Mouse (Mus musculus): ENCODE results near the gene Calml4.
"Not testable (repeated sequence)": the region's sequence is repeated elsewhere in the genome, so short reads cannot be mapped to it uniquely, and the experiment has no call there.

Gene Calml4

GRCm38 (mm10) chr9:62835705-62836446 is 22.0 kb upstream of the Calml4 start:
- no peak for DNase-seq (ENCODE audit: low spot score)

- no peak for DNase-seq (ENCODE audit: low spot score)
These were observed 20.3 kb upstream of the Calml4 start for GRCm38 (mm10) chr9:62837611-62838010.

- no peak for DNase-seq (ENCODE audit: low spot score)
These were observed 19.8 kb upstream of the Calml4 start for GRCm38 (mm10) chr9:62838146-62838505.

- peak; percentile 72 for DNase-seq (ENCODE audit: low spot score)
These were observed 19.2 kb upstream of the Calml4 start, which contains the start of gene Cln6 for GRCm38 (mm10) chr9:62838506-62839171. Cln6 (plus strand) TSS chr9:62838785.

GRCm38 (mm10) chr9:62839172-62839770 is 18.6 kb upstream of the Calml4 start:
- no peak for DNase-seq (ENCODE audit: low spot score)

- DNase-seq (ENCODE audit: low spot score) = no peak
These were observed 14.4 kb upstream of the Calml4 start for GRCm38 (mm10) chr9:62843356-62844024.

GRCm38 (mm10) chr9:62844461-62844860 is 13.4 kb upstream of the Calml4 start:
- no peak for DNase-seq (ENCODE audit: low spot score)

GRCm38 (mm10) chr9:62847694-62848093 is 10.2 kb upstream of the Calml4 start:
- DNase-seq (ENCODE audit: low spot score) = peak; percentile 94

GRCm38 (mm10) chr9:62848641-62849040 is 9.2 kb upstream of the Calml4 start:
- no peak for DNase-seq (ENCODE audit: low spot score)

- no peak for DNase-seq (ENCODE audit: low spot score)
These were observed 6.3 kb upstream of the Calml4 start for GRCm38 (mm10) chr9:62851571-62851970.

- peak; percentile 70 for DNase-seq (ENCODE audit: low spot score)
These were observed 3.4 kb upstream of the Calml4 start for GRCm38 (mm10) chr9:62854483-62854882.

GRCm38 (mm10) chr9:62857216-62857615 is 664 bp upstream of the Calml4 start:
- DNase-seq (ENCODE audit: low spot score) = no peak

GRCm38 (mm10) chr9:62858266-62859019 is 563 bp downstream of the Calml4 start:
- DNase-seq (ENCODE audit: low spot score) = no peak

GRCm38 (mm10) chr9:62860102-62860501 is 2.2 kb downstream of the Calml4 start:
- DNase-seq (ENCODE audit: low spot score) = not testable (repeated sequence)

GRCm38 (mm10) chr9:62860866-62861265 is 3.0 kb downstream of the Calml4 start:
- DNase-seq (ENCODE audit: low spot score) = no peak

- not testable (repeated sequence) for DNase-seq (ENCODE audit: low spot score)
These were observed 11.4 kb downstream of the Calml4 start for GRCm38 (mm10) chr9:62869236-62869635.

GRCm38 (mm10) chr9:62870728-62871127 is 12.8 kb downstream of the Calml4 start:
- DNase-seq (ENCODE audit: low spot score) = no peak

- no peak for DNase-seq (ENCODE audit: low spot score)
These were observed 19.2 kb downstream of the Calml4 start for GRCm38 (mm10) chr9:62876966-62877616.

GRCm38 (mm10) chr9:62877825-62878224 is 19.9 kb downstream of the Calml4 start:
- DNase-seq (ENCODE audit: low spot score) = no peak

GRCm38 (mm10) chr9:62881871-62882270 is 24.0 kb downstream of the Calml4 start:
- peak; percentile 55 for DNase-seq (ENCODE audit: low spot score)

GRCm38 (mm10) chr9:62894486-62894885 is 36.6 kb downstream of the Calml4 start:
- peak; percentile 69 for DNase-seq (ENCODE audit: low spot score)

Data from testis, postnatal 10 days (tissue).